Mouse (Mus musculus) liver, adult 2 months (tissue): ENCODE results near the gene Cntrob. TPM values are rescaled to one million over a fixed set of nuclear protein-coding genes. Genes with fewer than 3 reads are reported as not detected.

ENCODE experiments used
- DNase-seq: peaks from one replicate; pipeline ENCODE4 v3.0.0-alpha.2; 2011; ENCODE audit warnings: low read depth, low spot score; ENCODE audit errors: extremely low read depth
- H3K27ac ChIP-seq: fragments of 200-500 bp; replicated peaks from 2 replicates; pipeline ENCODE4 v1.5.1; 2012; ENCODE audit warnings: low read depth, mild to moderate bottlenecking, control low read depth, inconsistent platforms, low read length; ENCODE audit not compliant: insufficient read depth
- H3K27me3 ChIP-seq: fragments of 200-500 bp; 2 replicates; pipeline ENCODE4 v1.6.1; 2012; ENCODE audit warnings: mild to moderate bottlenecking, moderate library complexity, low read length, inconsistent platforms; ENCODE audit not compliant: control insufficient read depth, insufficient read depth
- H3K36me3 ChIP-seq: fragments of 200-500 bp; 2 replicates; pipeline ENCODE4 v1.6.1; 2012; ENCODE audit warnings: low read length, inconsistent platforms; ENCODE audit not compliant: control insufficient read depth, insufficient read depth
- H3K4me1 ChIP-seq: fragments of 200-500 bp; 2 replicates; pipeline ENCODE4 v1.6.1; 2011; ENCODE audit warnings: low read length; ENCODE audit not compliant: control insufficient read depth, insufficient read depth
- H3K4me3 ChIP-seq: fragments of 200-500 bp; 2 replicates; pipeline ENCODE4 v1.5.1; 2011; ENCODE audit warnings: low read depth, mild to moderate bottlenecking, control low read depth, low read length, moderate library complexity; ENCODE audit not compliant: insufficient read depth
- H3K79me2 ChIP-seq: fragments of 200-500 bp; 2 replicates; pipeline ENCODE4 v1.6.1; 2012; ENCODE audit warnings: inconsistent platforms, mild to moderate bottlenecking, low read length, moderate library complexity; ENCODE audit not compliant: control insufficient read depth, insufficient read depth
- H3K9ac ChIP-seq: fragments of 200-500 bp; 2 replicates; pipeline ENCODE4 v1.6.1; 2012; ENCODE audit warnings: low read depth, mild to moderate bottlenecking, control low read depth, inconsistent platforms, low read length
- CTCF ChIP-seq: fragments of 200-500 bp; IDR thresholded peaks from 2 replicates; pipeline ENCODE4 v1.5.1; 2011; ENCODE audit warnings: low read depth, low read length, control low read depth
- POLR2A ChIP-seq: fragments of 200-500 bp; IDR thresholded peaks from 2 replicates; pipeline ENCODE4 v1.6.1; 2011; ENCODE audit warnings: low read length, control low read depth; ENCODE audit not compliant: insufficient read depth; ENCODE audit errors: extremely low read depth
- WGBS: fragments of 180-500 bp; shearing (Covaris S2); methylation state at CpG from one replicate; pipeline ENCODE4 v1.1.7; 2018; 5-methylcytosine and 5-hydroxymethylcytosine counted together
- polyA plus RNA-seq: library from polyadenylated mRNA; depleted of rRNA; stranded (reverse); fragments of >200 nt; gene quantifications from 2 replicates; pipeline ENCODE4 v1.2.3, GENCODE M21; 2012
- total RNA-seq: library from RNA; depleted of rRNA; stranded (reverse); fragments of >200 nt; gene quantifications from 2 replicates; pipeline ENCODE4 v1.2.3, GENCODE M21; 2014

Gene Cntrob
- total and polyA plus RNA-seq, 2 experiments: 2.5 to 3.9 TPM

DNA sequence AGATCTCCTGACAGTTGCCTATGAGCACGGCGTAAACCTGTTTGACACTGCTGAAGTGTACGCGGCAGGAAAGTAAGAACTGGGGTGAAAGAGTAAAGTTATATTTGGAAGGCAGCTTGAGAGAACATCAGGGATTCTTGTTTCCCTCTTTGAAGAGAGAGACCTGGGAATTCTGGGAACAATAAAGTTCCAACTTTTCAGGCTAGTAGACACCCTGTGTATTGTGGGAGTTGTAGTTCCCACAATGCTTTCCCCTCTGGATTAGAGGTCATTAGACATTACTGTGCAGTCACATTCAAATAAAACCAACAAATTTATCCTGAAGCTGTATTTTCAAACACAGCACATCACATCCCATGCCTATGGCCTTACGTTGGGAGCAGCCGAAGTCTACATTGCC is 4.9 kb upstream of the Cntrob start:
- Histone ChIP-seq H3K4me3 (no peak overlapping the region), H3K27me3 (no peaks in the 10 kb centered on the region), H3K36me3 (no peaks in the 10 kb centered on the region), H3K79me2 (no peaks in the 10 kb centered on the region; the same call in 1 of the 2 replicates), H3K9ac (no peak overlapping the region), H3K27ac (no peak overlapping the region), H3K4me1 (peaks cover 4% of the 10 kb centered on the region; the same call in 1 of the 2 replicates)
- TF ChIP-seq POLR2A (no peak), CTCF (no peak)
- 94% methylated on average over 6 of the region's 6 CpGs for WGBS
- DNase-seq: no peak

DNA sequence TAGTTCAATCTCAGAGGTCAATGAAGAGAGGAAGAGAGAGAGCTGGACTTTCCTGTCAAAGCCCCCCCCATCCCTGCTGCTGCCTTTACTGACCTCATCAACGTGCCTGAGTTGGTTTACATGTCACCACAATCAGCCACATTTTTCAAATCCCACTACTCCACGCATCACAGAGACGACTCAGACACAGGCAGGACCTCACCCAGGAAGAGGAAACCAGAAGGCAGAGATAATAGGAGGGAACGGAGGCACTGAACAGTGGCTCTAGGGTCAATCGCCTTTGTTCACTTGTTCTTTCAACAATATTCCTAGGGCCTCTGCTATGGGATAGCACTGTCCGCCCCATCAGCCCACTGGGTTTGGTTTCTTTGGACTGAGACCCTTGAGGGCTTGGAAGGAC is 4.1 kb upstream of the Cntrob start:
- Histone ChIP-seq H3K27ac (no peak overlapping the region), H3K79me2 (no peaks in the 10 kb centered on the region; the same call in 1 of the 2 replicates), H3K4me1 (peaks cover 7% of the 10 kb centered on the region), H3K36me3 (no peaks in the 10 kb centered on the region), H3K9ac (no peak overlapping the region), H3K4me3 (no peak overlapping the region), H3K27me3 (no peaks in the 10 kb centered on the region)
- TF ChIP-seq POLR2A: no peak
- no peak for TF ChIP-seq CTCF
- WGBS: 74% methylated on average over 6 of the region's 6 CpGs
- no peak for DNase-seq

GRCm38 (mm10) chr11:69327157-69327442 is 3.5 kb upstream of the Cntrob start:
- H3K4me3 ChIP-seq: no peak overlapping the region
- no peaks in the 10 kb centered on the region; the same call in 1 of the 2 replicates for H3K79me2 ChIP-seq
- no peaks in the 10 kb centered on the region for H3K27me3 ChIP-seq
- DNase-seq: no peak
- WGBS: 52% methylated on average over 9 of the region's 9 CpGs
- H3K4me1 ChIP-seq: peaks cover 7% of the 10 kb centered on the region
- H3K36me3 ChIP-seq: no peaks in the 10 kb centered on the region
- no peak overlapping the region for H3K9ac ChIP-seq
- H3K27ac ChIP-seq: no peak overlapping the region
- TF ChIP-seq CTCF (no peak), POLR2A (no peak)

GRCm38 (mm10) chr11:69326408-69327156 is 3.0 kb upstream of the Cntrob start:
- peaks cover 7% of the 10 kb centered on the region for H3K4me1 ChIP-seq
- H3K36me3 ChIP-seq: no peaks in the 10 kb centered on the region
- H3K9ac ChIP-seq: peak overlapping the region; percentile 79
- no peaks in the 10 kb centered on the region for H3K27me3 ChIP-seq
- H3K27ac ChIP-seq: no peak overlapping the region
- 3% methylated on average over 45 of the region's 45 CpGs for WGBS
- H3K79me2 ChIP-seq: no peaks in the 10 kb centered on the region; the same call in 1 of the 2 replicates
- no peak for DNase-seq
- peak overlapping the region; percentile 62 for H3K4me3 ChIP-seq
- TF ChIP-seq CTCF: no peak
- TF ChIP-seq POLR2A: no peak

DNA sequence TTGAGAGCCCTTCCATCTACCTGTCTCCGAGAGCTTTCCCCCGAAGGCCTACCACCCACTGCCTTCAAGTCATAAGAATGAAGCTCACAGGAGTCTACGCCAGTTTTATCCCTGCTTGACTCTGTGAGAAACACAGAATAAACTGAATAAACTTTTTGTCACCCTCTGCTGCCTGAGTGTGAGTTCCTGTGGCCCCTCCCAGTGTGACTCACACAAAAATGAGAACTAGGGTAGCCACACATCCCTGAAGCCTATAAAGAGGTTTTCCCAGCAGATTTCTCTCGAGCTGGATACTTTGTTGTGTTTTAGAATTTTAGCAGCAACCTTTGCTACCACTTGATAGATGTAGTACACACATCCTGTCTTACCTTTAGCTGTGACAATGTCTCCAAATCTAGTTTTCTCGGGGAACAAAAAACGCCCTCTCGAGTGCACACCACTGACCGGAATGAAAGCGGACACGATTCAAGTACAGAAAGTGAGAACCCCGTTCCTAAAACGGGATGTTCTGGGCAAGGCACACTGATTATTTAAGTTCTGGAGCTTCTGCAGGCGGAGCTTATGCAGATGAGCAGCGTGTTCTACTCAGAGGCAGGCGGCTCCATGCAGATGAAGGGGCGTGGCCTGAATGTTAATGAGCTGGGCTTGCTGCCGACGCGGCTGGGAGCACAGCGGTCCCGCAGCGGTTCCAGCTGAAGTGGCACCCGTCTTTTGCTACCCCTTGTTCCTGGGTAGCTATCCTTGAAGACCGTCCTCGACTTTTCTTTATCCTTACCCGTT is 2.2 kb upstream of the Cntrob start, which contains the start of gene Kcnab3:
Gene Kcnab3, plus strand, starts transcription at position 631 of the 780 bp plus-strand sequence.
- TF ChIP-seq CTCF (no peak), POLR2A (no peak)
- Histone ChIP-seq H3K9ac (peak within 1 kb of the TSS; percentile 79), H3K79me2 (no peaks in the 10 kb centered on the region; the same call in 1 of the 2 replicates), H3K27ac (no peak within 1 kb of the TSS; the same call in 1 of the 2 replicates), H3K4me1 (peaks cover 7% of the 10 kb centered on the region), H3K36me3 (no peaks in the 10 kb centered on the region), H3K27me3 (no peaks in the 10 kb centered on the region), H3K4me3 (peak within 1 kb of the TSS; percentile 62)
- peak; percentile 85 for DNase-seq
- WGBS: 10% methylated on average over 26 of the region's 26 CpGs

- H3K9ac ChIP-seq: no peak overlapping the region
- WGBS: 82% methylated on average over 6 of the region's 6 CpGs
- H3K4me1 ChIP-seq: peaks cover 7% of the 10 kb centered on the region
- no peak for TF ChIP-seq POLR2A
- TF ChIP-seq CTCF: no peak
- H3K79me2 ChIP-seq: no peaks in the 10 kb centered on the region; the same call in 1 of the 2 replicates
- no peak overlapping the region for H3K4me3 ChIP-seq
- H3K27ac ChIP-seq: no peak overlapping the region
- H3K36me3 ChIP-seq: no peaks in the 10 kb centered on the region
- DNase-seq: no peak
- H3K27me3 ChIP-seq: no peaks in the 10 kb centered on the region
These were observed 1.2 kb upstream of the Cntrob start for GRCm38 (mm10) chr11:69324749-69325148.
